Mouse (Mus musculus) spleen, adult 2 months (tissue): Measurements from ENCODE around the gene Hoxb3.

ENCODE experiments used
- CTCF ChIP-seq: fragments of 200-500 bp; IDR thresholded peaks from 2 replicates; pipeline ENCODE4 v1.5.1; 2011; ENCODE audit warnings: mild to moderate bottlenecking, inconsistent platforms; ENCODE audit not compliant: insufficient read depth, insufficient read length, insufficient replicate concordance; ENCODE audit errors: extremely low read depth
- POLR2A ChIP-seq: fragments of 200-500 bp; IDR thresholded peaks from 2 replicates; pipeline ENCODE4 v1.6.1; 2011; ENCODE audit warnings: low read depth, low read length, inconsistent platforms

DNA sequence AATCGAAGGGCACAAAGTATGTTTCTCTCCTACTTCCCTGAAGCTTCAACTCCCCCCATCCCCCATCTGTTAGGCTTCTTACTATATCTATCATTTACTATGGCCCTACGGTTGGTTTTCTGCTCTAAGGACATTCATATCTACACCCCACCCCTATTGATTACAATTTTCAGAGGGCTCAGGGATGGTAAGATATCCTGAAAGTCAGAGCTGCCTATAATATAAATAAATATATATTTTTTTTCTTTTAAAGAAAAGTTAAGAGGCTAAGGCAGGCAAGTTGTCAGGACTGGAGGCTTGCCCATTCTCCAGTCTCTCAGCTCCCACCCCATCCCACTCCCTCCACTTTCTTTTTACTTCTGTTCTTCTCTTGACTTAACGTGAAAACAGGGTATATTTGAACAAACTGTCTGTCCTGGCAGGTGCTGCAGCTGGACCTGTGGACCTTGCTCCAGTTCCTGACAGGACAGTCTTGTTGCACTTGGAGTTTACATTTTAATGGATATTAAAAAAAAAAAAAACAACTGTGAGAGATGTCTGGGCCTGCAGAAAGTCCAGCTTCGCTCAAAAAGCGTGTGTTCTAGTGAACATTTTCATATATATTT is 23.9 kb downstream of the Hoxb3 start:
- TF ChIP-seq CTCF (no peak), POLR2A (no peak)
